Mouse (Mus musculus) liver, embryonic 14.5 days (tissue): ENCODE measurements around the gene Rapgef4. TPM values are rescaled to one million over a fixed set of nuclear protein-coding genes. Genes with fewer than 3 reads are reported as not detected.
A peak's percentile ranks its signal among the peaks of the same experiment; 100 is the strongest.

Source experiments
- ATAC-seq: fragments of 200-750 bp; cut with Nextera tagmentation; 2 replicates; pipeline ENCODE4 v1.8.0; 2017; ENCODE audit warnings: moderate number of reproducible peaks, mild to moderate bottlenecking, moderate library complexity; ENCODE audit not compliant: insufficient read depth
- DNase-seq, 3 experiments: peaks; one replicate each; pipeline ENCODE4 v3.0.0-alpha.2; 2012 to 2013; ENCODE audit warnings: low read depth in 3 of 3, low spot score in 3 of 3
- H3K27ac ChIP-seq: fragments of 300-500 bp; sonication (generic); 2 replicates; pipeline ENCODE4 v1.5.1; 2014; ENCODE audit warnings: moderate library complexity, mild to moderate bottlenecking, control low read depth, inconsistent platforms
- H3K27me3 ChIP-seq: fragments of 300-500 bp; sonication (generic); 2 replicates; pipeline ENCODE4 v1.6.1; 2014; ENCODE audit warnings: mild to moderate bottlenecking, low read length, moderate library complexity; ENCODE audit not compliant: control insufficient read depth, insufficient read depth
- H3K36me3 ChIP-seq: fragments of 300-500 bp; sonication (generic); replicated peaks from 2 replicates; pipeline ENCODE4 v1.6.1; 2014; ENCODE audit warnings: low read depth; ENCODE audit not compliant: control insufficient read depth, insufficient read depth
- H3K4me1 ChIP-seq, 2 experiments: fragments of 200-500 bp in 1 of 2; fragments of 300-500 bp in 1 of 2; sonication (generic) in 1 of 2; replicated peaks; 2 replicates each; pipeline ENCODE4 v1.6.1; 2012 to 2014; ENCODE audit warnings: antibody characterized with exemption in 1 of 2, inconsistent platforms in 1 of 2, low read length in 1 of 2; ENCODE audit not compliant: control insufficient read depth in 2 of 2, insufficient read depth in 2 of 2
- H3K4me2 ChIP-seq: fragments of 300-500 bp; sonication (generic); 2 replicates; pipeline ENCODE4 v1.6.1; 2014; ENCODE audit warnings: low read depth, mild to moderate bottlenecking, control low read depth, moderate library complexity
- H3K4me3 ChIP-seq, 2 experiments: fragments of 200-500 bp in 1 of 2; fragments of 300-500 bp in 1 of 2; sonication (generic) in 1 of 2; 2 replicates each; pipeline ENCODE4 v1.5.1; 2012 to 2014; ENCODE audit warnings: low read depth in 2 of 2, low read length in 2 of 2, mild to moderate bottlenecking in 2 of 2, control low read depth in 1 of 2, inconsistent platforms in 1 of 2, moderate library complexity in 1 of 2; ENCODE audit not compliant: insufficient read depth in 1 of 2
- H3K9ac ChIP-seq: fragments of 300-500 bp; sonication (generic); replicated peaks from 2 replicates; pipeline ENCODE4 v1.6.1; 2014; ENCODE audit warnings: mild to moderate bottlenecking, control low read depth, moderate library complexity
- H3K9me3 ChIP-seq: fragments of 300-500 bp; sonication (generic); 2 replicates; pipeline ENCODE4 v1.6.1; 2016; ENCODE audit warnings: low read length, mixed read lengths; ENCODE audit not compliant: control insufficient read depth
- CTCF ChIP-seq: IDR thresholded peaks from 2 replicates; pipeline ENCODE4 v1.5.1; 2016; ENCODE audit warnings: antibody characterized with exemption, low read depth, control low read depth
- EP300 ChIP-seq: IDR thresholded peaks from 2 replicates; pipeline ENCODE4 v1.6.1; 2016; ENCODE audit warnings: antibody characterized with exemption, low read depth
- WGBS: fragments of 180-500 bp; shearing (Covaris S2); extraction: QIAGEN DNeasy Blood & Tissue Kit; methylation state at CpG from one replicate; pipeline ENCODE4 v1.1.7; 2014; ENCODE audit not compliant: insufficient replicate concordance; 5-methylcytosine and 5-hydroxymethylcytosine counted together
- polyA plus RNA-seq, 2 experiments: library from polyadenylated mRNA; depleted of rRNA in 1 of 2; stranded (reverse) in 1 of 2; unstranded in 1 of 2; fragments of >200 nt; fragmentation: Nextera tagmentation in 1 of 2; extraction: Ambion mirVana in 1 of 2; gene quantifications; 2 replicates each; pipeline versions ENCODE4 v1.2.1 to v1.2.3; 2012 to 2014

The Rapgef4 gene
- polyA plus RNA-seq, 2 experiments, result 2.2 to 4.2 TPM

DNA sequence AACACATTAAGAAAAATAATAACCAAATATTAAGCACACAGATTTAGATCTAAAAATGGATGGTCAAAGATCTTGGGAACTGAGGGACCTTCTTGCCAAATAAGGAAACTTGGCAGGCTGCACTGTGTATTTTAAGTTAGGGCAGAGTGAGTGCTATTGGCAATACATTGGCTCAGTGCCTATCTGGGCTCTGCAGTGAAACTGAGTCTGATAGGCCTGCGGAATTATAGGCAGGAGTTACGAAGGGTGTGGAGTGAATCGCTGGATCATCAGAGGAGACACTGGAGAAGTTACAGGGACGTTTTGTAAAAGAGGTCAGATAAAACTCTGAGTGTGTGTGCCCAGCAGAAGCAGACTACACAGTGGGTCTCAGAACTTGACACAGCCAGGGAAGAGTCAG lies 306.1 kb downstream of the Rapgef4 start:
- ATAC-seq (peak; percentile 87), DNase-seq (peak; percentile 69 to 71 (median 71))
- Histone ChIP-seq H3K9ac (peak overlapping the region; percentile 62), H3K27ac (peak overlapping the region; percentile 80), H3K36me3 (no peaks in the 10 kb centered on the region), H3K4me3 (peak overlapping the region; percentile 40 to 46), H3K4me1 (peaks cover 9% of the 10 kb centered on the region in 2 experiments; a peak in 3 of 4 replicates), H3K4me2 (peak overlapping the region; percentile 67), H3K27me3 (no peaks in the 10 kb centered on the region), H3K9me3 (no peaks in the 10 kb centered on the region)
- peak; percentile 46; the same call in 1 of the 2 replicates for TF ChIP-seq EP300
- no peak for TF ChIP-seq CTCF
- 8% methylated on average over 4 of the region's 4 CpGs for WGBS

DNA sequence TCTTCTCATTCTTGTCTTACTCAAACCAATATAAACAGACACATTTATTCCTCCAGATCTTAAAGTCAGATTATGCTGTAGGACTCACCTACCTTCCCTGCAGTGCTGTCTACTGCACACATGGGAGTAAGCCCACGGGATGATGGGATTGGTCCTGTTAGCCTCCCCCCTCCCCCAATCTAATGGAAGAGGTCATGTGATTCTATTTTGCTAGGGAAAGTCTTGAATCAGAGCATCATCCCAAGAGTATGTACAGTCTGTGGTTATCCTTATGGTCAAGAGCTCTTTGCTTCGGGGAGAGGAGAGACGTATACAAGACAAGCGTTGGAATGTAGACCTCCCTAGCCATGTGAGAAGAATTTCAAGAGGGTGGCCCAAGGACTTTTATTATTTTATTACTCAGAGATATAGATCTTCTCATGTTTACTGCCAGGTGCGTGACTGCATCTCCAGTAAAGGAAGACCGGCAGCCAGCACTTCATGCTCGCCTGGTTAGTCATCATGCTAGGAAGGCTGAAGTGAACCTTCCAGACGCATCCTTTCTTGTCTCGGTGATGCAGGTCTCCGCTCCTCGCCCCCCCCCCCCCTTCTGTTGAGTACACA lies 308.0 kb downstream of the Rapgef4 start:
- no peak for DNase-seq
- Histone ChIP-seq H3K9me3 (no peaks in the 10 kb centered on the region), H3K4me2 (no peak overlapping the region), H3K27me3 (no peaks in the 10 kb centered on the region), H3K27ac (no peak overlapping the region), H3K4me1 (peaks cover 9% of the 10 kb centered on the region in 2 experiments; a peak in 3 of 4 replicates), H3K4me3 (no peak overlapping the region), H3K36me3 (no peaks in the 10 kb centered on the region), H3K9ac (no peak overlapping the region)
- TF ChIP-seq EP300 (no peak), CTCF (no peak)
- WGBS, result 75% methylated on average over 11 of the region's 11 CpGs
- ATAC-seq, result no peak

DNA sequence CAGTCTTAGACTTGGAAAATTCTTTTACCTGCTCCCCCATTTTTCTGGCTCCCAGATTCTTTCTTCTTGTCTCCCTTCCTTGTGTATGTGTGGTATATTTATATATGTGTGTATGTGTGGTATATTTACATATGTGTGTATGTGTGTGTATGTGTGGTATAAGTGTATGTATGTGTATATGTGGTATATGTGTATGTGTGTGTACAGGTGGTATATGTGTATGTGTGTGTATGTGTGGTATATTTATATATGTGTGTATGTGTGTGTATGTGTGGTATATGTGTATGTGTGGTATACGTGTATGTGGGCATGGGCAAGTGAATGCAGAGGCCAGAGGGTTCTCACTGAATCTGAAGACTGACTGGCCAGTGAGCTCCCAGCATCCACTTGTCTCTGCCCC lies 310.1 kb downstream of the Rapgef4 start:
- no peaks in the 10 kb centered on the region for H3K27me3 ChIP-seq
- no peak overlapping the region for H3K4me2 ChIP-seq
- no peak overlapping the region for H3K4me3 ChIP-seq
- H3K4me1 ChIP-seq, result peaks cover 4 to 9% of the 10 kb centered on the region in 2 experiments; a peak in 3 of 4 replicates
- DNase-seq, result no peak
- no peak for ATAC-seq
- H3K27ac ChIP-seq, result no peak overlapping the region
- no peaks in the 10 kb centered on the region for H3K36me3 ChIP-seq
- TF ChIP-seq CTCF (no peak), EP300 (no peak)
- H3K9me3 ChIP-seq, result no peaks in the 10 kb centered on the region
- H3K9ac ChIP-seq, result no peak overlapping the region
- 68% methylated on average over 1 of the region's 1 CpGs for WGBS

DNA sequence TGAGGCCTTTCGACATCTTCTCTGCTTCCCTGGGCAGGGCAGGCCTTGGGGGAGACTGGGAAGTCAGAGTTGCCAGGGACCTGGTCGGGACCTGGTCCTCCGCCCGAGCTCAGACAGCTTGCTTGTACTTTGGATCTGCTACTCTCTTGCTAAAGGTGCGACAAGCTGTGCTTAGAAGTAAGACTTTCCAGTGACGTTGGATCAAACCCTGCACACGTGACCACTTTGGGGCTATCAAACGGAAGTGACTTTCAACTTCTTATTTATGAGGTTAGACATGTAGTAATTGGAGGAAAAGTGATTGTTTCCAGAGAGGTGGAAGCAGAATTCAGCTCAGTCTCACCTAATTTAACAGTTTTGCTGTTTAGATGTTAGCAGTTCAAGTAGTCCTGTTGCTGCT lies 311.5 kb downstream of the Rapgef4 start:
- H3K9ac ChIP-seq, result no peak overlapping the region
- H3K4me1 ChIP-seq, result peaks cover 3% of the 10 kb centered on the region in 2 experiments; a peak in 3 of 4 replicates
- no peaks in the 10 kb centered on the region for H3K9me3 ChIP-seq
- ATAC-seq (no peak), DNase-seq (no peak)
- H3K27ac ChIP-seq, result no peak overlapping the region
- TF ChIP-seq CTCF, result no peak
- TF ChIP-seq EP300, result no peak
- 78% methylated on average over 8 of the region's 8 CpGs for WGBS
- H3K4me2 ChIP-seq, result no peak overlapping the region
- no peaks in the 10 kb centered on the region for H3K36me3 ChIP-seq
- no peaks in the 10 kb centered on the region for H3K27me3 ChIP-seq
- no peak overlapping the region for H3K4me3 ChIP-seq

DNA sequence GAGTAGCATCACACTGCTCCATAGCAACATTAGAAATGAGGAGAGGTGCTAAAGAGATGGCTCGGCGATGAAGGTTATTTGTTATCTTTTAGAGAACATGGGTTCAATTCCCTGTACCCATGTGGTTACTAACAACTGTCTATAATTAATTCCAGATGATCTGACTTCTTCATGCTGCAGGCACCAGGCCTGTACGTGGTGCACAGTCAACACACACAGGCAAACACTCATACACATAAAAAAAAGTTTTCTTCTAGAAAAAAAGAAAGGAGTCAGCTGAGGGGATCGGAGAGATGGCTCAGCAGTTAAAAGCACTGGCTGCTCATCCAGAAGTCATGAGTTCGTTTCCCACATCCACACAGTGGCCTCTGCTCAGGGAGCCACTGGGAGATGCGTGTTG lies 314.0 kb downstream of the Rapgef4 start:
- H3K4me3 ChIP-seq, result no peak overlapping the region
- H3K9me3 ChIP-seq, result no peaks in the 10 kb centered on the region
- 81% methylated on average over 6 of the region's 6 CpGs for WGBS
- no peak overlapping the region for H3K27ac ChIP-seq
- no peak for TF ChIP-seq EP300
- no peak for TF ChIP-seq CTCF
- no peak overlapping the region for H3K9ac ChIP-seq
- no peak overlapping the region for H3K4me2 ChIP-seq
- no peak for DNase-seq
- no peaks in the 10 kb centered on the region for H3K4me1 ChIP-seq
- no peaks in the 10 kb centered on the region for H3K27me3 ChIP-seq
- no peaks in the 10 kb centered on the region; the same call in none of the 2 replicates for H3K36me3 ChIP-seq
- no peak for ATAC-seq
